Mouse (Mus musculus): ENCODE data around the gene Ift27.

The Ift27 gene

GRCm38 (mm10) chr15:78173972-78174886 lies at the start of gene Ift27:
TSS of gene Ift27 (minus strand) at chr15:78174107.
- peak; percentile 98 to 99 for DNase-seq (ENCODE audit: low spot score in 2 of 2)

- DNase-seq (ENCODE audit: low spot score in 2 of 2), result no peak
Observed at GRCm38 (mm10) chr15:78215269-78215668, 41.4 kb upstream of the Ift27 start.

GRCm38 (mm10) chr15:78211367-78211766 lies 37.5 kb upstream of the Ift27 start:
- no peak for DNase-seq (ENCODE audit: low spot score in 2 of 2)

GRCm38 (mm10) chr15:78210203-78210602 lies 36.3 kb upstream of the Ift27 start:
- DNase-seq (ENCODE audit: low spot score in 2 of 2), result no peak

GRCm38 (mm10) chr15:78206312-78206711 lies 32.4 kb upstream of the Ift27 start, which contains the start of gene Pvalb:
TSS of gene Pvalb (minus strand) at chr15:78206400.
- no peak for DNase-seq (ENCODE audit: low spot score in 2 of 2)

- DNase-seq (ENCODE audit: low spot score in 2 of 2), result no peak
Observed at GRCm38 (mm10) chr15:78205192-78205591, 31.3 kb upstream of the Ift27 start.

GRCm38 (mm10) chr15:78204053-78204847 lies 30.3 kb upstream of the Ift27 start:
- DNase-seq (ENCODE audit: low spot score in 2 of 2), result peak; percentile 33 to 45

- no peak for DNase-seq (ENCODE audit: low spot score in 2 of 2)
Observed at GRCm38 (mm10) chr15:78195096-78195880, 21.4 kb upstream of the Ift27 start.

- no peak for DNase-seq (ENCODE audit: low spot score in 2 of 2)
Observed at GRCm38 (mm10) chr15:78194320-78194719, 20.4 kb upstream of the Ift27 start.

GRCm38 (mm10) chr15:78189636-78190035 lies 15.7 kb upstream of the Ift27 start:
- no peak for DNase-seq (ENCODE audit: low spot score in 2 of 2)

GRCm38 (mm10) chr15:78188546-78188945 lies 14.6 kb upstream of the Ift27 start:
- no peak for DNase-seq (ENCODE audit: low spot score in 2 of 2)

GRCm38 (mm10) chr15:78186906-78187305 lies 13.0 kb upstream of the Ift27 start:
- DNase-seq (ENCODE audit: low spot score in 2 of 2), result no peak

- no peak for DNase-seq (ENCODE audit: low spot score in 2 of 2)
Observed at GRCm38 (mm10) chr15:78185609-78186008, 11.7 kb upstream of the Ift27 start.

GRCm38 (mm10) chr15:78184855-78185254 lies 10.9 kb upstream of the Ift27 start:
- no peak for DNase-seq (ENCODE audit: low spot score in 2 of 2)

- DNase-seq (ENCODE audit: low spot score in 2 of 2), result no peak
Observed at GRCm38 (mm10) chr15:78181701-78182405, 7.9 kb upstream of the Ift27 start.

- DNase-seq (ENCODE audit: low spot score in 2 of 2), result no peak
Observed at GRCm38 (mm10) chr15:78179775-78180174, 5.9 kb upstream of the Ift27 start.

GRCm38 (mm10) chr15:78178397-78178796 lies 4.5 kb upstream of the Ift27 start:
- peak; percentile 84 to 87 for DNase-seq (ENCODE audit: low spot score in 2 of 2)

GRCm38 (mm10) chr15:78177257-78177656 lies 3.4 kb upstream of the Ift27 start:
- no peak for DNase-seq (ENCODE audit: low spot score in 2 of 2)

- DNase-seq (ENCODE audit: low spot score in 2 of 2), result no peak
Observed at GRCm38 (mm10) chr15:78174887-78175245, 959 bp upstream of the Ift27 start.

GRCm38 (mm10) chr15:78172899-78173817 lies 749 bp downstream of the Ift27 start:
- DNase-seq (ENCODE audit: low spot score in 2 of 2), result no peak

Data from frontal cortex, postnatal 36 days (tissue).